8 mouse cellular contexts compared by ENCODE assay signal in the genomic region with DNA sequence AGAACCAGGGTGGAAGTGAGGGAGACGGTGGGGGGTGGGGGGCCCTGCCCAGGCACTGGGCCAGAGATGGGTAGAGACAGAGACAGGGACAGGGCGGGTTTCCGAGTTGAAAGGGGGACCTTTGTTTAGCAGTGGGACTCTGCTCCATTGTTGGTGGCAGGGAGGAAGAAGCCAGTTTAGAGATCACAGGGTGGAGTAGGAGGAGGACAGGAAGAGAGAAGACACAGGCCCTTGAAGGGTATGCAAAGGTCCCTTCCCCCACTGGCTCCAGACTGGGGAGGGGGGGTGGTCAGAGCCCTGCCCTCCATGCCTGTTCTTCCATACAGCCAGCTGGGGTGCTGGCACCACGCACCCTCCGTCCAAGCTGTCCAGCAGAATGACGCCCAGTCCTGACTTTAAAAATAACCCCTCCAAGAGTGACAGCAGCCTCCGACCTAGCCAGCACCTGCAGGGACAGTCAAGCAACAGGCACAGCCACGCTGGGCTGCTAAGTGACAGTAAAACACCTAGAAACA. TPM values are rescaled to one million over a fixed set of nuclear protein-coding genes. Genes with fewer than 3 reads are reported as not detected.
A peak's percentile ranks its signal among the peaks of the same experiment; 100 is the strongest.
DNase-seq lines count a peak whose midpoint lies in the region; ATAC-seq lines count a peak whose summit lies in the region.

No protein-coding gene starts in this region.

- no peaks in the 10 kb centered on the region for H3K9me3 ChIP-seq in forebrain, embryonic 14.5 days (replicated peaks; ENCODE audit: control insufficient read depth, low read length)
- no peaks in the 10 kb centered on the region for H3K9me3 ChIP-seq in forebrain, embryonic 15.5 days
- no peaks in the 10 kb centered on the region for H3K9me3 ChIP-seq in embryonic facial prominence, embryonic 15.5 days (replicated peaks)
- H3K9me3 ChIP-seq in hindbrain, embryonic 14.5 days (ENCODE audit: control insufficient read depth, low read length): no peaks in the 10 kb centered on the region
- H3K9me3 ChIP-seq in liver, embryonic 13.5 days (replicated peaks): no peaks in the 10 kb centered on the region

- ATAC-seq in forebrain, embryonic 14.5 days: no peak
- no peak for ATAC-seq in forebrain, embryonic 15.5 days (replicated peaks)
- ATAC-seq in embryonic facial prominence, embryonic 15.5 days (ENCODE audit: insufficient number of reproducible peaks, low FRiP score, low TSS enrichment, low read depth): no peak
- no peak for ATAC-seq in hindbrain, embryonic 14.5 days (ENCODE audit: low FRiP score)
- ATAC-seq in liver, embryonic 13.5 days (ENCODE audit: low read depth): peak; percentile 13; the same call in 1 of the 2 replicates

- no peak for DNase-seq in forebrain, embryonic 14.5 days (ENCODE audit: low spot score)
- DNase-seq in hindbrain, embryonic 14.5 days (ENCODE audit: low spot score): no peak
- no peak for DNase-seq in liver, embryonic 13.5 days
- DNase-seq in layer of hippocampus, adult 18-20 months (ENCODE audit: low spot score in 2 of 2): no peak
- DNase-seq in frontal cortex, postnatal 36 days (ENCODE audit: low spot score in 2 of 2): no peak
- DNase-seq in layer of hippocampus, adult 9-10 months (ENCODE audit: low spot score): no peak

- no peak overlapping the region for H3K9ac ChIP-seq in forebrain, embryonic 14.5 days (ENCODE audit: low read length)
- no peak overlapping the region for H3K9ac ChIP-seq in forebrain, embryonic 15.5 days (replicated peaks)
- H3K9ac ChIP-seq in embryonic facial prominence, embryonic 15.5 days: no peak overlapping the region
- no peak overlapping the region for H3K9ac ChIP-seq in hindbrain, embryonic 14.5 days
- no peak overlapping the region for H3K9ac ChIP-seq in liver, embryonic 13.5 days

- H3K27ac ChIP-seq in forebrain, embryonic 14.5 days (ENCODE audit: low read depth, low read length): peak overlapping the region; percentile 44; the same call in 1 of the 2 replicates
- no peak overlapping the region for H3K27ac ChIP-seq in forebrain, embryonic 15.5 days (replicated peaks)
- H3K27ac ChIP-seq in embryonic facial prominence, embryonic 15.5 days (replicated peaks): peak overlapping the region; percentile 66
- peak overlapping the region; percentile 18; the same call in 1 of the 2 replicates for H3K27ac ChIP-seq in hindbrain, embryonic 14.5 days
- H3K27ac ChIP-seq in liver, embryonic 13.5 days: no peak overlapping the region

- H3K4me1 ChIP-seq in forebrain, embryonic 14.5 days (ENCODE audit: control insufficient read depth, insufficient read depth, low read length): no peaks in the 10 kb centered on the region
- H3K4me1 ChIP-seq in forebrain, embryonic 15.5 days: peaks cover 9% of the 10 kb centered on the region
- peaks cover 75% of the 10 kb centered on the region for H3K4me1 ChIP-seq in embryonic facial prominence, embryonic 15.5 days
- H3K4me1 ChIP-seq in hindbrain, embryonic 14.5 days (replicated peaks; ENCODE audit: control insufficient read depth, insufficient read depth, low read length): peaks cover 10% of the 10 kb centered on the region; the same call in 1 of the 2 replicates
- H3K4me1 ChIP-seq in liver, embryonic 13.5 days (replicated peaks): peaks cover 80% of the 10 kb centered on the region

- H3K36me3 ChIP-seq in forebrain, embryonic 14.5 days (ENCODE audit: control insufficient read depth, insufficient read depth, low read length): peaks cover 12% of the 10 kb centered on the region
- 0 out of 2 replicates have a peak, but pooled peaks cover 8% of the 10 kb centered on the region for H3K36me3 ChIP-seq in forebrain, embryonic 15.5 days
- peaks cover 11% of the 10 kb centered on the region for H3K36me3 ChIP-seq in embryonic facial prominence, embryonic 15.5 days
- H3K36me3 ChIP-seq in hindbrain, embryonic 14.5 days (replicated peaks; ENCODE audit: control insufficient read depth, insufficient read depth): peaks cover 12% of the 10 kb centered on the region
- H3K36me3 ChIP-seq in liver, embryonic 13.5 days: no peaks in the 10 kb centered on the region

- no peak overlapping the region for H3K4me3 ChIP-seq in forebrain, embryonic 14.5 days (ENCODE audit: low read depth, low read length)
- no peak overlapping the region for H3K4me3 ChIP-seq in forebrain, embryonic 15.5 days
- no peak overlapping the region for H3K4me3 ChIP-seq in embryonic facial prominence, embryonic 15.5 days (replicated peaks)
- H3K4me3 ChIP-seq in hindbrain, embryonic 14.5 days (replicated peaks; ENCODE audit: low read length): no peak overlapping the region
- H3K4me3 ChIP-seq in liver, embryonic 13.5 days (replicated peaks): no peak overlapping the region

- no peaks in the 10 kb centered on the region for H3K27me3 ChIP-seq in forebrain, embryonic 14.5 days (replicated peaks; ENCODE audit: control insufficient read depth, insufficient read depth, low read length)
- peaks cover 3% of the 10 kb centered on the region; the same call in 1 of the 2 replicates for H3K27me3 ChIP-seq in forebrain, embryonic 15.5 days
- no peaks in the 10 kb centered on the region for H3K27me3 ChIP-seq in embryonic facial prominence, embryonic 15.5 days
- H3K27me3 ChIP-seq in hindbrain, embryonic 14.5 days (ENCODE audit: control insufficient read depth, insufficient read depth, low read length): no peaks in the 10 kb centered on the region
- peaks cover 23% of the 10 kb centered on the region for H3K27me3 ChIP-seq in liver, embryonic 13.5 days

- no peak overlapping the region for H3K4me2 ChIP-seq in forebrain, embryonic 14.5 days (ENCODE audit: low read length)
- H3K4me2 ChIP-seq in forebrain, embryonic 15.5 days (replicated peaks): no peak overlapping the region
- H3K4me2 ChIP-seq in embryonic facial prominence, embryonic 15.5 days (replicated peaks): 0 out of 2 replicates have a peak overlapping the region, but pooled peaks have one; percentile 3
- H3K4me2 ChIP-seq in hindbrain, embryonic 14.5 days (replicated peaks): no peak overlapping the region
- H3K4me2 ChIP-seq in liver, embryonic 13.5 days: no peak overlapping the region

- WGBS in forebrain, embryonic 14.5 days: 49% methylated on average over 8 of the region's 8 CpGs
- WGBS in forebrain, embryonic 15.5 days: 51% methylated on average over 8 of the region's 8 CpGs
- WGBS in embryonic facial prominence, embryonic 15.5 days: 42% methylated on average over 8 of the region's 8 CpGs
- WGBS in hindbrain, embryonic 14.5 days: 32% methylated on average over 8 of the region's 8 CpGs
- 37% methylated on average over 8 of the region's 8 CpGs for WGBS in liver, embryonic 13.5 days (ENCODE audit: insufficient replicate concordance)

RNA-seq across cellular contexts. Expression of gene Jup, which starts 7.6 kb away (rescaled TPM):
- polyA plus RNA-seq in forebrain, embryonic 14.5 days (2014; fragmentation: Nextera tagmentation; extraction: Ambion mirVana): 33.3 and 50.8 TPM in 2 replicates
- 51.4 and 55.4 TPM in 2 replicates for polyA plus RNA-seq in forebrain, embryonic 15.5 days (2015; fragmentation: Nextera tagmentation; extraction: Ambion mirVana)
- 232 and 256 TPM in 2 replicates for polyA plus RNA-seq in embryonic facial prominence, embryonic 15.5 days (2015; fragmentation: Nextera tagmentation; extraction: Ambion mirVana)
- polyA plus RNA-seq in hindbrain, embryonic 14.5 days (2014; fragmentation: Nextera tagmentation; extraction: Ambion mirVana): 59.6 and 60.2 TPM in 2 replicates
- 13.2 and 15.5 TPM in 2 replicates for polyA plus RNA-seq in liver, embryonic 13.5 days (2015; fragmentation: Nextera tagmentation; extraction: Ambion mirVana)
- total RNA-seq in layer of hippocampus, adult 18-20 months (2021): 10 to 100 TPM; 31.0 to 35.6 TPM

RNA-seq across cellular contexts. Expression of gene P3h4, which starts 24.6 kb away (rescaled TPM):
- 14.5 and 16.3 TPM in 2 replicates for polyA plus RNA-seq in forebrain, embryonic 14.5 days (2014; fragmentation: Nextera tagmentation; extraction: Ambion mirVana)
- 13.5 and 14.4 TPM in 2 replicates for polyA plus RNA-seq in forebrain, embryonic 15.5 days (2015; fragmentation: Nextera tagmentation; extraction: Ambion mirVana)
- 89.9 and 91.1 TPM in 2 replicates for polyA plus RNA-seq in embryonic facial prominence, embryonic 15.5 days (2015; fragmentation: Nextera tagmentation; extraction: Ambion mirVana)
- 19.1 and 20.4 TPM in 2 replicates for polyA plus RNA-seq in hindbrain, embryonic 14.5 days (2014; fragmentation: Nextera tagmentation; extraction: Ambion mirVana)
- 5.8 and 6.0 TPM in 2 replicates for polyA plus RNA-seq in liver, embryonic 13.5 days (2015; fragmentation: Nextera tagmentation; extraction: Ambion mirVana)
- total RNA-seq in layer of hippocampus, adult 18-20 months (2021): 10 to 100 TPM in 1 of 2 experiments, 1 to 10 TPM in 1; 9.8 to 11.2 TPM

RNA-seq across cellular contexts. Expression of gene Fkbp10, which starts 25.5 kb away (rescaled TPM):
- polyA plus RNA-seq in forebrain, embryonic 14.5 days (2014; fragmentation: Nextera tagmentation; extraction: Ambion mirVana): 16.1 and 20.8 TPM in 2 replicates
- polyA plus RNA-seq in forebrain, embryonic 15.5 days (2015; fragmentation: Nextera tagmentation; extraction: Ambion mirVana): 16.9 and 17.3 TPM in 2 replicates
- polyA plus RNA-seq in embryonic facial prominence, embryonic 15.5 days (2015; fragmentation: Nextera tagmentation; extraction: Ambion mirVana): 212 TPM in 2 replicates
- polyA plus RNA-seq in hindbrain, embryonic 14.5 days (2014; fragmentation: Nextera tagmentation; extraction: Ambion mirVana): 22.7 and 24.7 TPM in 2 replicates
- 11.8 and 13.1 TPM in 2 replicates for polyA plus RNA-seq in liver, embryonic 13.5 days (2015; fragmentation: Nextera tagmentation; extraction: Ambion mirVana)
- 1 to 10 TPM; 5.4 to 5.8 TPM for total RNA-seq in layer of hippocampus, adult 18-20 months (2021)

RNA-seq across cellular contexts. Expression of gene Hap1, which starts 34.1 kb away (rescaled TPM):
- polyA plus RNA-seq in forebrain, embryonic 14.5 days (2014; fragmentation: Nextera tagmentation; extraction: Ambion mirVana): 55.1 and 81.9 TPM in 2 replicates
- polyA plus RNA-seq in forebrain, embryonic 15.5 days (2015; fragmentation: Nextera tagmentation; extraction: Ambion mirVana): 94.7 and 128 TPM in 2 replicates
- 7.0 and 10.6 TPM in 2 replicates for polyA plus RNA-seq in embryonic facial prominence, embryonic 15.5 days (2015; fragmentation: Nextera tagmentation; extraction: Ambion mirVana)
- 105 and 137 TPM in 2 replicates for polyA plus RNA-seq in hindbrain, embryonic 14.5 days (2014; fragmentation: Nextera tagmentation; extraction: Ambion mirVana)
- 0.37 and 0.50 TPM in 2 replicates for polyA plus RNA-seq in liver, embryonic 13.5 days (2015; fragmentation: Nextera tagmentation; extraction: Ambion mirVana)
- total RNA-seq in layer of hippocampus, adult 18-20 months (2021): 100 to 1,000 TPM; 186 to 208 TPM

RNA-seq across cellular contexts. Expression of gene Nt5c3b, which starts 51.6 kb away (rescaled TPM):
- 99.6 and 109 TPM in 2 replicates for polyA plus RNA-seq in forebrain, embryonic 14.5 days (2014; fragmentation: Nextera tagmentation; extraction: Ambion mirVana)
- 103 and 112 TPM in 2 replicates for polyA plus RNA-seq in forebrain, embryonic 15.5 days (2015; fragmentation: Nextera tagmentation; extraction: Ambion mirVana)
- polyA plus RNA-seq in embryonic facial prominence, embryonic 15.5 days (2015; fragmentation: Nextera tagmentation; extraction: Ambion mirVana): 134 and 135 TPM in 2 replicates
- 98.5 and 101 TPM in 2 replicates for polyA plus RNA-seq in hindbrain, embryonic 14.5 days (2014; fragmentation: Nextera tagmentation; extraction: Ambion mirVana)
- 25.1 and 27.6 TPM in 2 replicates for polyA plus RNA-seq in liver, embryonic 13.5 days (2015; fragmentation: Nextera tagmentation; extraction: Ambion mirVana)
- total RNA-seq in layer of hippocampus, adult 18-20 months (2021): 10 to 100 TPM; 48.8 to 53.4 TPM

Comparison
In these comparisons a context has a peak if more than half of its experiments do, and no peak if none do; other contexts are left out.
1. H3K27ac ChIP-seq: peak in forebrain, embryonic 14.5 days (single experiment), embryonic facial prominence, embryonic 15.5 days (single experiment) and hindbrain, embryonic 14.5 days (single experiment); none in forebrain, embryonic 15.5 days (single experiment) and liver, embryonic 13.5 days (single experiment).